Mouse (Mus musculus): Measurements from ENCODE around the gene Rimklb. TPM values are rescaled to one million over a fixed set of nuclear protein-coding genes. Genes with fewer than 3 reads are reported as not detected.
"Not testable (repeated sequence)": the region's sequence is repeated elsewhere in the genome, so short reads cannot be mapped to it uniquely, and the experiment has no call there.

Gene Rimklb
- polyA plus RNA-seq, 1 experiment from 2014 or later = not detected

- Histone ChIP-seq H3K27ac (no peak overlapping the region), H3K36me3 (ENCODE audit: inconsistent target) (no peaks in the 10 kb centered on the region), H3K79me2 (ENCODE audit: inconsistent target) (no peaks in the 10 kb centered on the region), H3K4me3 (ENCODE audit: inconsistent target) (no peak overlapping the region)
- 3% methylated on average over 73 of the region's 111 CpGs for WGBS (ENCODE audit: missing documents)
Measured at GRCm38 (mm10) chr6:122486297-122487117, 12.1 kb downstream of the Rimklb start.

- H3K36me3 ChIP-seq (ENCODE audit: inconsistent target) = no peaks in the 10 kb centered on the region
- H3K27ac ChIP-seq = no peak overlapping the region
- whole genome bisulfite sequencing (ENCODE audit: missing documents) = 5% methylated on average over 57 of the region's 91 CpGs
- no peak overlapping the region for H3K4me3 ChIP-seq (ENCODE audit: inconsistent target)
- no peaks in the 10 kb centered on the region for H3K79me2 ChIP-seq (ENCODE audit: inconsistent target)
Measured at GRCm38 (mm10) chr6:122485401-122486296, 12.9 kb downstream of the Rimklb start.

GRCm38 (mm10) chr6:122478062-122478461 lies 20.5 kb downstream of the Rimklb start:
- H3K36me3 ChIP-seq (ENCODE audit: inconsistent target) = no peaks in the 10 kb centered on the region
- no peaks in the 10 kb centered on the region for H3K79me2 ChIP-seq (ENCODE audit: inconsistent target)
- no peak overlapping the region for H3K27ac ChIP-seq
- H3K4me3 ChIP-seq (ENCODE audit: inconsistent target) = no peak overlapping the region
- 90% methylated on average over 3 of the region's 3 CpGs for WGBS (ENCODE audit: missing documents)

GRCm38 (mm10) chr6:122471461-122471860 lies 27.1 kb downstream of the Rimklb start:
- H3K4me3 ChIP-seq (ENCODE audit: inconsistent target); H3K79me2 ChIP-seq (ENCODE audit: inconsistent target); H3K36me3 ChIP-seq (ENCODE audit: inconsistent target); H3K27ac ChIP-seq: not testable (repeated sequence)
- WGBS (ENCODE audit: missing documents) = 82% methylated on average over 3 of the region's 3 CpGs

DNA sequence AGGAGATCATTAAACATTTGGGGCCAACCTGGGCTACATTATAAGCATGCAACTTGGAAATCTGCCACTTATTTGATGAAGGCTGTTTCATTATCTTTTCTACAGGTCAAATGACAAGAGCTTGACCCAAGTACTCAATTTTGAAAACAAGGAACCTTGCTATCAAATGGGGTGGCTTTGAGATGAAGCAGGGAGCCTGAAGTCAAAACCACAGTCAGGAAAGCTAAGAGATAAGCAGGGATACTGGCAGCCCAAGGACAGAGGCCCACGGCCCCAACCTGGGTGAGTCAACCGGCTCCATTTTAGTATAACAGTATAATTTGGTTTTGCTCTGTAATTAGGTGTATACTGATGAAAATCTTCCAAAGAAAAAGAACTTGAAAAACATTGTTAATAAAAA lies 28.3 kb downstream of the Rimklb start:
- Histone ChIP-seq H3K4me3 (ENCODE audit: inconsistent target) (no peak overlapping the region), H3K27ac (no peak overlapping the region), H3K79me2 (ENCODE audit: inconsistent target) (no peaks in the 10 kb centered on the region), H3K36me3 (ENCODE audit: inconsistent target) (no peaks in the 10 kb centered on the region)
- 96% methylated on average over 2 of the region's 2 CpGs for WGBS (ENCODE audit: missing documents)

GRCm38 (mm10) chr6:122469030-122469640 lies 29.4 kb downstream of the Rimklb start:
- no peak overlapping the region for H3K4me3 ChIP-seq (ENCODE audit: inconsistent target)
- no peaks in the 10 kb centered on the region for H3K36me3 ChIP-seq (ENCODE audit: inconsistent target)
- no peak overlapping the region for H3K27ac ChIP-seq
- H3K79me2 ChIP-seq (ENCODE audit: inconsistent target) = no peaks in the 10 kb centered on the region
- 90% methylated on average over 15 of the region's 15 CpGs for WGBS (ENCODE audit: missing documents)

DNA sequence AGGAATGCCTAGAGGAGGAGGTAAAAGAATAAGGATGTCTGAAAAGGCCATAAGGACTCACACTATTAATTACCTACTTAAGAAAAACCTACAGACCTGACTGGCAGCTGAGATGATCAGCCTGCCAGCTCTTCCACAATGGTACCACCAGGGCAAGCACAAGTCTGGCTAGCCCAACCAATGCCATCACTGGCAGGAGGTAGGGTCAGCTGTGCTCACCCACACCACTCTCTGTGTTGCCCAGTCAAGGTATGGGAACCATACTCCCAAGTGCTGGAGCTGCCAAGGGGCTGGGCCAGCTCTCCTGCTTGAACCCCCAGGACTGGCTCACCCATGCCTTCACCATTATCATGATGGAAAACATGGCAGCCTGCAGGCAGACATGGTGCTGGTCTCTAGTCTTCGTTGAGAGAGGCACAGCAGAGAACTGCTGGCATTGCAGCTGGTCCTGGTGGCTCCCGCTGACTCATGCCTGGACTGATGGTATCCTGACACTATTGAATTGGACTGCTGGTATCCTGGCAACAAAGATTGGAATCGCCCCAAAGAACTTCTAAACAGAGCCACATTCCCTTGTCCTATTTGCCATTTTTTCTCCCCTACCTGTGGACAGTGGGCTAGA lies 32.4 kb downstream of the Rimklb start:
- Histone ChIP-seq H3K36me3 (ENCODE audit: inconsistent target) (no peaks in the 10 kb centered on the region), H3K79me2 (ENCODE audit: inconsistent target) (no peaks in the 10 kb centered on the region), H3K27ac (no peak overlapping the region), H3K4me3 (ENCODE audit: inconsistent target) (no peak overlapping the region)
- WGBS (ENCODE audit: missing documents) = 91% methylated on average over 3 of the region's 3 CpGs

DNA sequence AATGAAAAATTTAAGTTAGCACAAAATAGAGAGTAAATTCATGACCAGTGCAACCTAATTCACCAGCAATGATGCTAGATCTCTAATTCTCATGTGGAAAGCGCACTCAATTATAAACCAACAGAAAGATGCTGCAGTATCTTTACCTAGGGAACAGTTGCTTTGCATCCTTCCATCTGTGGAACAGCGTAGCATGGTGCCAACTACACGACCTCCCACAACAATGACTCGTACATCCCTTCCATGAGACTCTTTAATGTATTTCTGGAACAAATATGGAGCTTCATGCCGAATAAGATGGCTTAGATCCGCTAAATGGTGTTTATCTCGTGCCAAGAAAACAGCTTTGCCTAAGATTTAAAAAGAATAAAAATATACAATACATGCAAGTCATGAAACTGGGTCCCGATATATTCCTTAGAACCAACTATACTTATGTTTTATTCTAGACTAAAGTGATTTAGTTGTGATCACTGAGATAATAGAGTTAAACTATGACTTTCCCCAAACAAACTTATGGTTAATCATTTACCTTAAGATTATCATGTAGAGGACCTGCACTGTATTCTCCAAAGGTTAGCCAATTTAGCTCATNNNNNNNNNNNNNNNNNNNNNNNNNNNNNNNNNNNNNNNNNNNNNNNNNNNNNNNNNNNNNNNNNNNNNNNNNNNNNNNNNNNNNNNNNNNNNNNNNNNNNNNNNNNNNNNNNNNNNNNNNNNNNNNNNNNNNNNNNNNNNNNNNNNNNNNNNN lies 39.4 kb downstream of the Rimklb start:
- no peak overlapping the region for H3K4me3 ChIP-seq (ENCODE audit: inconsistent target)
- no peak overlapping the region for H3K27ac ChIP-seq
- no peaks in the 10 kb centered on the region for H3K36me3 ChIP-seq (ENCODE audit: inconsistent target)
- 89% methylated on average over 8 of the region's 8 CpGs for WGBS (ENCODE audit: missing documents)
- no peaks in the 10 kb centered on the region for H3K79me2 ChIP-seq (ENCODE audit: inconsistent target)

DNA sequence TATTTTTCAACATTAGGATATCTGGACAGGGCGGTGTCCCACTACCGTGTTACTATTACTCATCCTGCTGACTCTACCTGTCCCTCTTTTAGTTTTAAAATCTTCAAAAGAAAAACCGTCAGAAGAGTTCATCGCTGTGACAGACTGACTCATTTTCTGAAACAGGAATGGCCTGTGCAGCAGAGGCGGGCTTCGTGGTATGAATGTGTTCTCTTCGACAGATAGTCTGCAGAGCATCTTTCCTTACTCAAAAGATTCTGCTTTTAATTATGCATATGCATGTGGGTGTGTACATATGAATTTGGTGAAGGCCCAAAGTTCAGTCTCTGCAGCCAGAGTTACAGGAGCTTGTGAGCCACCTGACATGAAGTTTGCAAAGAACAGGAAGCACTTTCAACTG lies 50.7 kb downstream of the Rimklb start:
- 93% methylated on average over 7 of the region's 7 CpGs for WGBS (ENCODE audit: missing documents)
- H3K27ac ChIP-seq = no peak overlapping the region
- H3K36me3 ChIP-seq (ENCODE audit: inconsistent target) = no peaks in the 10 kb centered on the region
- no peaks in the 10 kb centered on the region for H3K79me2 ChIP-seq (ENCODE audit: inconsistent target)
- no peak overlapping the region for H3K4me3 ChIP-seq (ENCODE audit: inconsistent target)

DNA sequence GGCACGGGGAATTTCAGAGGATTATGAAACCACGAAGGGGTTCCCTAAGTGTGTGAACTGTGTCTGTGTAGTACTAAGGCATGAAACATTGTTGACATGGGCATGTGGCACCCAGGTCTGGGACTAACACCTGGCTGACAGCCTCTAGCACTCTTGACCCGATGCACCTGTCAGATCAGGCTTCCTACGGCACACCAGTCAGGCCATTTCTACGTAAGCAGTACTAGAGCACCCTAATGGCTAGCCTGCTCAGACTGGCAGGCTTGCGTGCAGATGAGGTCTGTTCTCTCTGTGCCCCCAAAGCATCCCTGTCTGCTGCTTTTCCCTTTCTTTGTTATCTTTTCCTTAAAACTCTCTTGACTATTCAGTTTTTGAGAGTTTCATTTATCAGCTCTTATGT lies 53.3 kb downstream of the Rimklb start:
- WGBS (ENCODE audit: missing documents) = 90% methylated on average over 5 of the region's 6 CpGs
- Histone ChIP-seq H3K79me2 (ENCODE audit: inconsistent target) (no peaks in the 10 kb centered on the region), H3K36me3 (ENCODE audit: inconsistent target) (no peaks in the 10 kb centered on the region), H3K27ac (no peak overlapping the region), H3K4me3 (ENCODE audit: inconsistent target) (no peak overlapping the region)

GRCm38 (mm10) chr6:122440632-122441226 lies 57.8 kb downstream of the Rimklb start:
- WGBS (ENCODE audit: missing documents) = 95% methylated on average over 4 of the region's 4 CpGs
- Histone ChIP-seq H3K4me3 (ENCODE audit: inconsistent target) (no peak overlapping the region), H3K36me3 (ENCODE audit: inconsistent target) (no peaks in the 10 kb centered on the region), H3K27ac (no peak overlapping the region), H3K79me2 (ENCODE audit: inconsistent target) (no peaks in the 10 kb centered on the region)

DNA sequence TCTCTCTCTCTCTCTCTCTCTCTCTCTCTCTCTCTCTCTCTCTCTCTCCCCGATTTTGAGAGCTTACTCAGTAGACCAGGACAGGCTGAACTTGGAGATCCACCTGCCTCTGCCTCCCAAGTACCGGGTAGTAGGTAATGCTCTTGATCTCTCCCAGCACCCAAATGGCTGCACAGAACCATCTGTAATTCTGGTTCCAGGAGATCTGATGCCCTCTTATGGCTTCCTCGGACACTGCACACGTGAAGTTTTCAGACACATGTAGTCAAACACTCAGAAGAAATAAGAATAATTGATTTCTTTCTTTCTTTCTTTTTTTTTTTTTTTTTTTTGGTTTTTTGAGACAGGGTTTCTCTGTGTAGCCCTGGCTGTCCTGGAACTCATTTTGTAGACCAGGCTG lies 59.3 kb downstream of the Rimklb start:
- Histone ChIP-seq H3K4me3 (ENCODE audit: inconsistent target) (no peak overlapping the region), H3K27ac (no peak overlapping the region), H3K79me2 (ENCODE audit: inconsistent target) (no peaks in the 10 kb centered on the region), H3K36me3 (ENCODE audit: inconsistent target) (no peaks in the 10 kb centered on the region)
- WGBS (ENCODE audit: missing documents) = 88% methylated on average over 4 of the region's 4 CpGs

GRCm38 (mm10) chr6:122435270-122435669 lies 63.3 kb downstream of the Rimklb start:
- 86% methylated on average over 2 of the region's 2 CpGs for WGBS (ENCODE audit: missing documents)
- Histone ChIP-seq H3K4me3 (ENCODE audit: inconsistent target) (no peak overlapping the region), H3K36me3 (ENCODE audit: inconsistent target) (no peaks in the 10 kb centered on the region), H3K27ac (no peak overlapping the region), H3K79me2 (ENCODE audit: inconsistent target) (no peaks in the 10 kb centered on the region)

All from macrophage (primary cell).